Mouse (Mus musculus) neural tube, embryonic 11.5 days (tissue): ENCODE measurements at regions not wholly inside any gene's neighbourhood (a gene's known extent, or its start where the extent isn't known, plus 50 kb on each side); places are given as distances from the start of the nearest gene placed in this dataset.

ENCODE experiments used
- ATAC-seq: fragments of 200-750 bp; cut with Nextera tagmentation; 2 replicates; pipeline ENCODE4 v1.8.0; 2017; ENCODE audit warnings: moderate number of reproducible peaks, mild to moderate bottlenecking, moderate TSS enrichment, moderate library complexity; ENCODE audit not compliant: insufficient read depth, low FRiP score, low TSS enrichment
- DNase-seq: peaks from one replicate; pipeline ENCODE4 v3.0.0-alpha.2; 2015; ENCODE audit warnings: low spot score
- H3K27ac ChIP-seq: fragments of 300-500 bp; sonication (generic); 2 replicates; pipeline ENCODE4 v1.5.1; 2014; ENCODE audit warnings: low read depth, mild to moderate bottlenecking, low read length
- H3K27me3 ChIP-seq: fragments of 300-500 bp; sonication (generic); 2 replicates; pipeline ENCODE4 v1.6.1; 2014; ENCODE audit warnings: mild to moderate bottlenecking, low read length, mixed read lengths; ENCODE audit not compliant: control insufficient read depth, insufficient read depth
- H3K36me3 ChIP-seq: fragments of 300-500 bp; sonication (generic); 2 replicates; pipeline ENCODE4 v1.6.1; 2014; ENCODE audit warnings: mild to moderate bottlenecking, low read length, moderate library complexity, mixed read lengths; ENCODE audit not compliant: control insufficient read depth, insufficient read depth
- H3K4me1 ChIP-seq: fragments of 300-500 bp; sonication (generic); 2 replicates; pipeline ENCODE4 v1.6.1; 2014; ENCODE audit warnings: low read length, mixed read lengths; ENCODE audit not compliant: control insufficient read depth, insufficient read depth
- H3K4me2 ChIP-seq: fragments of 300-500 bp; sonication (generic); 2 replicates; pipeline ENCODE4 v1.6.1; 2014; ENCODE audit warnings: low read depth, mild to moderate bottlenecking, moderate library complexity
- H3K4me3 ChIP-seq: fragments of 300-500 bp; sonication (generic); 2 replicates; pipeline ENCODE4 v1.5.1; 2014; ENCODE audit warnings: low read depth, low read length
- H3K9ac ChIP-seq: fragments of 300-500 bp; sonication (generic); 2 replicates; pipeline ENCODE4 v1.6.1; 2014; ENCODE audit warnings: mild to moderate bottlenecking, low read length
- H3K9me3 ChIP-seq: fragments of 300-500 bp; sonication (generic); 2 replicates; pipeline ENCODE4 v1.6.1; 2016; ENCODE audit warnings: low read length; ENCODE audit not compliant: control insufficient read depth
- WGBS: fragments of 180-500 bp; shearing (Covaris S2); extraction: QIAGEN DNeasy Blood & Tissue Kit; methylation state at CpG from one replicate; pipeline ENCODE4 v1.1.7; 2014; 5-methylcytosine and 5-hydroxymethylcytosine counted together

DNA sequence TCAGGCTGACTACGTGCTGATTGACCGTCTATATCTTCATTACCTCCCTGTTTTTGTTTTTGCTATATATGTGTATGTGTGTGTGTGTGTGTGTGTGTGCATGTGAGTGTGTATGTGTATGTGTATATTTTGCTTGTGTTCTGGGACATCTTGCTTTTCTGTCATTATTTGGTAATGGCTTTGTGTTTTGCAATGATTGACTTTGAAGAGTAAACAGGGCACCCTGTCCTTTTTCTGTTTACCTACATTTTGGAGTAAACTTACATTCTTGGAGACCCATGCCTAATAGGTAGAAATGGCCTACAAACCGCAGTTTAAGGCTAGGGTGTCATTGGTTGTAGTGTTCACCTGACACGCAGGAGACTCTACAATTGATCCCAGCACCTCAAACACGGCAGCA lies 177.5 kb upstream of the Tmem72 start:
- Histone ChIP-seq H3K9ac (no peak overlapping the region), H3K9me3 (no peaks in the 10 kb centered on the region), H3K4me3 (no peak overlapping the region), H3K36me3 (no peaks in the 10 kb centered on the region), H3K4me1 (no peaks in the 10 kb centered on the region), H3K27ac (no peak overlapping the region), H3K27me3 (no peaks in the 10 kb centered on the region), H3K4me2 (no peak overlapping the region)
- ATAC-seq (no peak), DNase-seq (no peak)
- 87% methylated on average over 5 of the region's 5 CpGs for WGBS

- no peak overlapping the region for H3K4me2 ChIP-seq
- no peak overlapping the region for H3K9ac ChIP-seq
- no peaks in the 10 kb centered on the region for H3K4me1 ChIP-seq
- no peaks in the 10 kb centered on the region for H3K36me3 ChIP-seq
- DNase-seq (no peak), ATAC-seq (no peak)
- no peaks in the 10 kb centered on the region for H3K9me3 ChIP-seq
- H3K27ac ChIP-seq: no peak overlapping the region
- H3K27me3 ChIP-seq: no peaks in the 10 kb centered on the region
- 86% methylated on average over 5 of the region's 5 CpGs for WGBS
- H3K4me3 ChIP-seq: no peak overlapping the region
Observed at GRCm38 (mm10) chr6:116895114-116895513, 178.4 kb upstream of the Tmem72 start.

- Histone ChIP-seq H3K27me3 (no peaks in the 10 kb centered on the region), H3K4me3 (no peak overlapping the region), H3K27ac (no peak overlapping the region), H3K9ac (no peak overlapping the region), H3K4me2 (no peak overlapping the region), H3K4me1 (no peaks in the 10 kb centered on the region), H3K9me3 (no peaks in the 10 kb centered on the region), H3K36me3 (no peaks in the 10 kb centered on the region)
- no peak for ATAC-seq
- 90% methylated on average over 4 of the region's 4 CpGs for WGBS
- no peak for DNase-seq
Observed at GRCm38 (mm10) chr6:116896132-116896630, 179.5 kb upstream of the Tmem72 start.

DNA sequence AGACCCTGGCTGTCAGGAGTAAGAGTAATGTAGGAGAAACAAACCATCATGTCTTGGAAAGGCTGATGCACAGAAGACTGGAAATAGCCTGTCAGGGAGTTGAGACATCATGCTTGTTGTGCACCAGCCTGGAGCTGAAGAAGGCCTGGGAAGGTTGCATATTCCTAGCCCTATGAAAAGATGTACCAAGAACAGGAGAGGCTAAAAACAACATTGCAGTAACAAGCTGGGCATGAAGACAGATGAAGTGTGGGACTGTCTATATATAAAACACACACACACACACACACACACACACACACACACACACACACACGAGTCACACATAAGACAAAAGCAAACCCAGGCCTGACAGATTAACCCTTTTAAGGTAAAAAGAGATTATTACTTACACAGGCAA lies 185.1 kb upstream of the Tmem72 start:
- H3K4me2 ChIP-seq: no peak overlapping the region
- no peak overlapping the region for H3K9ac ChIP-seq
- H3K4me1 ChIP-seq: no peaks in the 10 kb centered on the region
- H3K27ac ChIP-seq: no peak overlapping the region
- DNase-seq: no peak
- ATAC-seq: no peak
- 59% methylated on average over 1 of the region's 1 CpGs for WGBS
- no peaks in the 10 kb centered on the region for H3K36me3 ChIP-seq
- no peak overlapping the region for H3K4me3 ChIP-seq
- no peaks in the 10 kb centered on the region for H3K27me3 ChIP-seq
- H3K9me3 ChIP-seq: no peaks in the 10 kb centered on the region

DNA sequence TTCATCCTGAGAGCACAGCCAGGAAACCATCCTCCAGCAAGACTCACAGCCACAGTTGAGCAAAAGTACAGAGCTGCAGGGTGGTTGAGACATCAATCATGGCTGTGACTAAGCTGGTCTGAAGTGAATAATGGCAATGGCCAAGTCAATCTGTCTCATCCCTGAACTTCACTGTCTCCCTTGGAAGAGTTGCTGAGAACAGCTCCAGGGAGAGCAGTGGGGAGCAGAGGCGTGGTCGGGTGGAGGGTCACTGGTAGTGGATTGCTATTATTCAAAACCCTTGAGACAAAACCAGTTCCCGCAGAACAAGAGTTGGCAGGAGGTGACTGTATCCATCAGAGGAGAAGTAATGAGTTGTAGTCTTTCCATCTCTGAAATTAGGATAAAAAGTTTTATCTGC lies 185.7 kb upstream of the Tmem72 start:
- Histone ChIP-seq H3K9ac (no peak overlapping the region), H3K4me1 (no peaks in the 10 kb centered on the region), H3K27me3 (no peaks in the 10 kb centered on the region), H3K27ac (no peak overlapping the region), H3K4me3 (no peak overlapping the region), H3K9me3 (no peaks in the 10 kb centered on the region), H3K36me3 (no peaks in the 10 kb centered on the region), H3K4me2 (no peak overlapping the region)
- DNase-seq: no peak
- WGBS: 81% methylated on average over 3 of the region's 3 CpGs
- no peak for ATAC-seq

DNA sequence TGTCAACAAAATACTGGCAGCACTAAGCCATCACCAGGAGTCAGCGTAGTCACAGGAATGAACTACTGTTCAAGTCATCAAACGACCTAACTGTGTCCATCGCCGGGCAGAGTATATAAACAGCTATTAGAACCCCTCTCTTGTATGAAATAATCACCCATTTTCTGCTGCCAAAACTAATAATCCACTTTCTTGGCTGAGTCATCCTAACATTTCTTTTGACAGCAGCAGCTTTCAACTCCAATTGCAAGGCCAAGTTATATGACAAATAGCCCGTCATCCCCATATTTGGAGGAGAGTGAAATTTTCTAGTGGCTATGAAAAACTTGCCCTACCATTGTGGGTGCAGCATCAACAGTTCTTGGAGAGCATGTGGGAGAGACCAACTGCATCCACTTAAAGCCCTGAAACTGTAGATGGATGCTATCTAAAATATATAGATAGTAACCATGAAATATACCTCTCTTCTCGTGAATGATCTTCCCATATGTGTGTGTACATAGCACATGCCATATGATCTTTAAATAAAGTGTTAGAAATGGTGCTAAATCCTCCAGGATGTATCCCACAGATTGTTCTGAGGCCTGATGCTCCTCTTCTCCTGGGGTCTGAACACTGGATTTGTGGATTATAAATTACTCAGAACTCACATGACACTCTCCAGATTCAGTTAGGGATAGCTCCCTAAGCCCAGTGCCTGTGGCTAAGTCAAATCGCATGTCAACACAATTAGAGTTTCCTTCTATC lies 189.9 kb upstream of the Tmem72 start:
- no peak for DNase-seq
- H3K9ac ChIP-seq: no peak overlapping the region
- no peaks in the 10 kb centered on the region for H3K4me1 ChIP-seq
- H3K27me3 ChIP-seq: no peaks in the 10 kb centered on the region
- H3K4me3 ChIP-seq: no peak overlapping the region
- no peak overlapping the region for H3K4me2 ChIP-seq
- H3K36me3 ChIP-seq: no peaks in the 10 kb centered on the region
- no peaks in the 10 kb centered on the region for H3K9me3 ChIP-seq
- no peak for ATAC-seq
- WGBS: 86% methylated on average over 7 of the region's 7 CpGs
- no peak overlapping the region for H3K27ac ChIP-seq

DNA sequence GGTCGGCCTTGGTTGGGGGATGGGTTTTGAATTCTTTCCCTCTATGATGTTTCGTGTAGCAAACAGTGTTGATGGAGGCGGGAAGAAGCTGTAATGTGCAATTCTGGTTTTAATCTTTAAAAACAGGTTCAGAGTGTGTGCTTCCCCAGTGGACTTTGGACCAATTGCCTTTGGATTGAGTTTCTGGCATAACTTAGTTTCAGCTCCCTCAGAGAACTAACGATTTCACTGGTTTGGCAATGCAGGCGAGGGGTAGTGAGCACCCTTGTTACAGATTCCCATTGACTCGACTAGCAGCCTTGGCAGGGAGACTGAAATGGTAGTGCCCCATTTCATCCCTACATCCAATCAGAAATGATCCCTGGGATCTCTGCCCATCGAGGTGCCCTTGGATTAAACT lies 193.9 kb upstream of the Tmem72 start:
- no peak overlapping the region for H3K9ac ChIP-seq
- H3K36me3 ChIP-seq: no peaks in the 10 kb centered on the region
- 87% methylated on average over 7 of the region's 7 CpGs for WGBS
- no peak overlapping the region for H3K4me3 ChIP-seq
- H3K27ac ChIP-seq: no peak overlapping the region
- H3K4me1 ChIP-seq: no peaks in the 10 kb centered on the region
- DNase-seq (no peak), ATAC-seq (no peak)
- no peaks in the 10 kb centered on the region for H3K9me3 ChIP-seq
- no peak overlapping the region for H3K4me2 ChIP-seq
- no peaks in the 10 kb centered on the region for H3K27me3 ChIP-seq

- no peak overlapping the region for H3K9ac ChIP-seq
- H3K27ac ChIP-seq: no peak overlapping the region
- no peaks in the 10 kb centered on the region for H3K4me1 ChIP-seq
- WGBS: 73% methylated on average over 3 of the region's 3 CpGs
- H3K4me3 ChIP-seq: no peak overlapping the region
- H3K9me3 ChIP-seq: no peaks in the 10 kb centered on the region
- no peaks in the 10 kb centered on the region for H3K27me3 ChIP-seq
- no peak overlapping the region for H3K4me2 ChIP-seq
- H3K36me3 ChIP-seq: no peaks in the 10 kb centered on the region
- DNase-seq (no peak), ATAC-seq (no peak)
Observed at GRCm38 (mm10) chr6:116912161-116912560, 195.4 kb upstream of the Tmem72 start.

- ATAC-seq: no peak
- H3K9ac ChIP-seq: no peak overlapping the region
- no peak overlapping the region for H3K4me2 ChIP-seq
- H3K36me3 ChIP-seq: no peaks in the 10 kb centered on the region
- H3K9me3 ChIP-seq: no peaks in the 10 kb centered on the region
- no peaks in the 10 kb centered on the region for H3K27me3 ChIP-seq
- WGBS: 71% methylated on average over 1 of the region's 1 CpGs
- no peak overlapping the region for H3K4me3 ChIP-seq
- DNase-seq: no peak
- H3K27ac ChIP-seq: no peak overlapping the region
- H3K4me1 ChIP-seq: no peaks in the 10 kb centered on the region
Observed at GRCm38 (mm10) chr6:116914073-116914472, 197.4 kb upstream of the Tmem72 start.
